Mouse (Mus musculus): ENCODE measurements around the gene Slc6a8. TPM values are rescaled to one million over a fixed set of nuclear protein-coding genes. Genes with fewer than 3 reads are reported as not detected.

The Slc6a8 gene
- polyA plus RNA-seq (2015; fragmentation: Nextera tagmentation; extraction: Ambion mirVana), result 6.0 and 7.1 TPM in 2 replicates

DNA sequence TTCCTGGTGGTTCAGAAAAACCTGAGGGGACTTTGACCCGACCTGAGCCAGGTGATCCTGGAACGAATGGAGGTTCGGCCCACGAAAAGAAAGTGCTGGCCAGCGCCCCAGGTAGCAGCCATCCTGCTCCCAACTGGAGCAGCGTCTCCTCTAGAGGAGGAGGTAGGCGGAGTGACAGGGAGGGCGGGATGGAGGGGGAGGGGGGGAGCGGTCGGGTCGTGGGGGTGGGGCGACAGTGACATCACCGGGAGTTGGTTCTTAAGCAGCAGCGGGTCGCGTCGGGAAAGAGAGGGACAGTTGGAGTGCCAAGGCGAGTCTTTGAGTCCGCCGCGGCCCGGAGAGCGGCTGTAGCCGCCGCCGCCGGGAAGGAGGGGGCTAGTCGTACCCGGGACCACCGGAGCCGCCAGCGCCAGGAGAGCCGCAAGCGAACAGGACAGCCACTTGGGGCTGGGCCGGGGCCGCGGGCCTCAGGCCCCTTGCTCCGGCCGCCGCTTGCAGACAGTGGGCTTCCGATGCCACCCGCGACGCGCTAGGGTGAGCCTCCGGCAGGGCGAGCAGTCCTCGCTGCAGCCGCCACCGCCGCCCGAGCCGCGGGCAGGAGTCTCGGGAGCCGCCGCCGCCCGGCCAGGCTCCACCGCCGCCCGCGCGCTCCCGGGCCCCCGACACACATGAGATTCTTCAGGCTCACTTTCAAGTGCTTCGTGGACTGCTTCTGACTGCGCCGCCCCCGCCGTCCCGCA is at the start of gene Slc6a8:
Gene Slc6a8 (plus strand): TSS at position 272 of the 740 bp plus-strand sequence.
- H3K9me3 ChIP-seq (ENCODE audit: control insufficient read depth, low read length), result no peaks in the 10 kb centered on the region
- ATAC-seq, result peak; percentile 82
- H3K4me3 ChIP-seq (ENCODE audit: low read length), result peak within 1 kb of the TSS; percentile 63
- WGBS, result 19% methylated on average over 18 of the region's 72 CpGs
- peak within 1 kb of the TSS; percentile 76 for H3K27ac ChIP-seq (ENCODE audit: low read depth, low read length)
- H3K4me1 ChIP-seq (ENCODE audit: control insufficient read depth, insufficient read depth, low read depth, low read length), result peaks cover 11% of the 10 kb centered on the region
- peak within 1 kb of the TSS; percentile 74 for H3K4me2 ChIP-seq (ENCODE audit: low read length)
- no peaks in the 10 kb centered on the region for H3K27me3 ChIP-seq (replicated peaks; ENCODE audit: control insufficient read depth, insufficient read depth, low read length)
- H3K9ac ChIP-seq (ENCODE audit: low read depth, low read length), result peak within 1 kb of the TSS; percentile 78
- H3K36me3 ChIP-seq (ENCODE audit: control insufficient read depth, insufficient read depth, low read length), result no peaks in the 10 kb centered on the region

DNA sequence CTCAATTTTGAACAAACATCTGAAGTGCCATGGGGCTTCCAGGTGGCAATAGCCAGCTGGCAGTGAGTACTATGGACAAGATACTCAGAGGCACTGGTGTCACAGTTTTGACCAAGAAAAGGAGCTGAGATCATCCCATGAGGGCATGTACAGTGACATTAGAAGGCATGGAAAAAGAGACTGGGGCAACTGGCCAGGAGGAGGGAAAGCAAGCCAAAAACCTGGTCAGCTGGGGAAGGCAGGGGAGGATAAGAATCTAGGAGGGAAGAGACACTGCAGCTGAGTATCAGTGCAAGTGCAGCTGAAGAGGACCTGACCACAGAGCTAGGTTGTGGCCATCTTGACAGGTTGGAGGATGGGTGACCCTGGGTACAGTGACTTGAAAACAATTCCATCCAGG is 46.0 kb upstream of the Slc6a8 start:
- Histone ChIP-seq H3K36me3 (ENCODE audit: control insufficient read depth, insufficient read depth, low read length) (no peaks in the 10 kb centered on the region), H3K4me1 (ENCODE audit: control insufficient read depth, insufficient read depth, low read depth, low read length) (no peaks in the 10 kb centered on the region), H3K4me2 (ENCODE audit: low read length) (no peak overlapping the region), H3K9me3 (ENCODE audit: control insufficient read depth, low read length) (no peaks in the 10 kb centered on the region), H3K9ac (ENCODE audit: low read depth, low read length) (no peak overlapping the region), H3K4me3 (ENCODE audit: low read length) (no peak overlapping the region), H3K27ac (ENCODE audit: low read depth, low read length) (no peak overlapping the region), H3K27me3 (replicated peaks; ENCODE audit: control insufficient read depth, insufficient read depth, low read length) (no peaks in the 10 kb centered on the region; the same call in 1 of the 2 replicates)
- no peak for ATAC-seq

DNA sequence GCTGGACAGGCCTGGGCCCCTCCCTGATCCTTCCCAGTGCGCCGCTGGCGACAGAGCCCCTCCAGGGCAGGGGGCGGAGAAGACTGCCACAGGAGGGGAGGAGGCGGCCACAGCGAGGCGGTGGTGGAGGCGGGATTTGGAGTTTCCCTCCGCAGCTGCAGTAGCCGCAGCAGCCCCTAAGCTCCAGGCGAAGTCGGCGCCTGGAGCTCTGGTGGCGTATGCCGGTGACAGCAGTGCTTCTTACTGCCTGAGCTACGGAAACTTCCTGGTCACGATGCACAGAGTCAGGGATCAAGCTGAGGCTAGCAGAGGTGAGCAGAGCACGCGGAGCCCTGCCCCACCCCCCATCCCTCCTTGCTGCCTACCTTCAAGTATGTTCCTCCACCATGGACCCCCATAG is 37.5 kb upstream of the Slc6a8 start:
- Histone ChIP-seq H3K9ac (ENCODE audit: low read depth, low read length) (no peak overlapping the region; the same call in 1 of the 2 replicates), H3K4me2 (ENCODE audit: low read length) (peak overlapping the region; percentile 51), H3K27me3 (replicated peaks; ENCODE audit: control insufficient read depth, insufficient read depth, low read length) (peaks cover 37% of the 10 kb centered on the region), H3K9me3 (ENCODE audit: control insufficient read depth, low read length) (no peaks in the 10 kb centered on the region), H3K27ac (ENCODE audit: low read depth, low read length) (no peak overlapping the region), H3K36me3 (ENCODE audit: control insufficient read depth, insufficient read depth, low read length) (no peaks in the 10 kb centered on the region), H3K4me1 (ENCODE audit: control insufficient read depth, insufficient read depth, low read depth, low read length) (peaks cover 7% of the 10 kb centered on the region), H3K4me3 (ENCODE audit: low read length) (peak overlapping the region; percentile 21)
- ATAC-seq, result peak; percentile 26; the same call in 1 of the 2 replicates
- WGBS, result 21% methylated on average over 12 of the region's 19 CpGs

DNA sequence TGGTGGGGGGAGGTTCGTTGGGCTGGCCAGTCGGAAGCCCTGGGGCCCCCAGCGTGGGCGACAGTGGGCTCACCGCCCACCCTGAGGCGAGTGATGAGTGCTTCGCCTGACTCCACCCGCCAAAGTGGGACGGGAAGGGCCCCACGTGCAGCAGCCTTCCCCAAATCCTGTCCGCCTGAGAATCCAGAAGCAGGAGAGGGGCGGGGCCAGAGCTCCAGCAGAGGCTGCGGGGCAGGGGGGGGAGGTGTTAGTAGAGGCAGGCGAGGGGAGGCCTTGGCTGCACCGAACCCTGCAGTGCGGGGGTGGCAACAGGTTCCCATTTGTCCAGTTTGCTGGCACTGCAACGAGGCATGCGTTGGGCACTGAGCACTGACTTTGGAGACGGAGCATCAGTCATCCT is 35.5 kb upstream of the Slc6a8 start:
- H3K9ac ChIP-seq (ENCODE audit: low read depth, low read length), result peak overlapping the region; percentile 38; the same call in 1 of the 2 replicates
- H3K4me3 ChIP-seq (ENCODE audit: low read length), result peak overlapping the region; percentile 42
- 10% methylated on average over 13 of the region's 19 CpGs for WGBS
- H3K27ac ChIP-seq (ENCODE audit: low read depth, low read length), result no peak overlapping the region
- H3K4me2 ChIP-seq (ENCODE audit: low read length), result peak overlapping the region; percentile 80
- H3K27me3 ChIP-seq (replicated peaks; ENCODE audit: control insufficient read depth, insufficient read depth, low read length), result peaks cover 43% of the 10 kb centered on the region
- H3K36me3 ChIP-seq (ENCODE audit: control insufficient read depth, insufficient read depth, low read length), result no peaks in the 10 kb centered on the region
- ATAC-seq, result no peak
- H3K4me1 ChIP-seq (ENCODE audit: control insufficient read depth, insufficient read depth, low read depth, low read length), result peaks cover 7% of the 10 kb centered on the region
- no peaks in the 10 kb centered on the region for H3K9me3 ChIP-seq (ENCODE audit: control insufficient read depth, low read length)

DNA sequence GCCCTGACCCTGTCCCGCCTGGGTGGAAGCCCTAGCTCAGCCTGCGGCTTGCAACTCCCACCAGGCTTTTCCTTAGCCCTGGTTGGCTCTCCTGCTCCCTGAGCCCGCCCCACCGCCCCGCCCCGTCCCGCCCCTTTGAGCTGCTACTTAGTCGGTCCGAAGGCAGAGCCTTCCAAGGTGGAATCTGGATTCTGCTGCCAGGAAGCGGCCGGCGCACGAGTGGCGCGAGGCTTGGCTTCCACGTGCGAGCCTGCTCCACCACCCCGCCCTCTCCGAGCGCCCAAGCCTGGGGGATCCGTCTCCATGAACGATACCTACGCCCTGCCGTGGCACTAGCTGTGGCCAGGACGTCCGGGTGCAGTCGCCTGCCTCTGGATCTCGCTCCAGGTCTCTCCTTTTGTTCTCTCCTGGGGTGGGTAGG is 33.7 kb upstream of the Slc6a8 start, which contains the start of gene Dusp9:
Gene Dusp9 (plus strand): TSS at position 165 of the 421 bp plus-strand sequence.
- 21% methylated on average over 27 of the region's 28 CpGs for WGBS
- H3K4me2 ChIP-seq (ENCODE audit: low read length), result peak within 1 kb of the TSS; percentile 53
- peaks cover 7% of the 10 kb centered on the region for H3K4me1 ChIP-seq (ENCODE audit: control insufficient read depth, insufficient read depth, low read depth, low read length)
- no peaks in the 10 kb centered on the region for H3K36me3 ChIP-seq (ENCODE audit: control insufficient read depth, insufficient read depth, low read length)
- no peak within 1 kb of the TSS for H3K27ac ChIP-seq (ENCODE audit: low read depth, low read length)
- H3K27me3 ChIP-seq (replicated peaks; ENCODE audit: control insufficient read depth, insufficient read depth, low read length), result peaks cover 43% of the 10 kb centered on the region
- 0 out of 2 replicates have a peak within 1 kb of the TSS, but pooled peaks have one; percentile 11 for H3K9ac ChIP-seq (ENCODE audit: low read depth, low read length)
- peak within 1 kb of the TSS; percentile 29 for H3K4me3 ChIP-seq (ENCODE audit: low read length)
- no peaks in the 10 kb centered on the region for H3K9me3 ChIP-seq (ENCODE audit: control insufficient read depth, low read length)
- peak; percentile 76 for ATAC-seq

DNA sequence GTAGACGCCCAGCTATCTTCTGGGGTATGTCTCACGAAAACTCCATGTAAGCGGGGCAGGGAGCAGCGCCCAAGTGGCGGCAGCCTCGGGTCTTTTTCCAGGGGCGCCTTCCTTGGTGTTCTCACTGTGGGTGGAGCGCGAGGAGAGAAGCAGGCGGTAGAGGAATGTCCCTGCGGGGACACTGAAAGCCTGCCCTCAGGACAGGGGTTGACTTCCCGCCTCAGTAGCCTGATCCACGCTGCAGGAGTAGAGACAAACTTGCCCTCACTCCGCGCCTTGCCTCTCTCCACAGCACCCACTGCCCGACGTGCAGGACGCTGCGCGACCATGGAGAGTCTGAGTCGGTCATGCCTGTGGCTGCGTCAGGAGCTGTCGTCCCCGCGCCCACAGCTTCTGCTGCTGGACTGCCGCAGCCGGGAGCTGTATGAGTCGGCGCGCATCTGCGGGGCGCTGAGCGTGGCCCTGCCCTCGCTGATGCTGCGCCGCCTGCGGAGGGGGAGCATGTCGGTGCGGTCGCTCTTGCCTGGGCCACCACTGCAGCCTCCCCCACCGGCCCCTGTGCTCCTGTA is 33.0 kb upstream of the Slc6a8 start:
- Histone ChIP-seq H3K27me3 (replicated peaks; ENCODE audit: control insufficient read depth, insufficient read depth, low read length) (peaks cover 42% of the 10 kb centered on the region), H3K4me1 (ENCODE audit: control insufficient read depth, insufficient read depth, low read depth, low read length) (peaks cover 7% of the 10 kb centered on the region), H3K4me3 (ENCODE audit: low read length) (peak overlapping the region; percentile 7), H3K9me3 (ENCODE audit: control insufficient read depth, low read length) (no peaks in the 10 kb centered on the region), H3K9ac (ENCODE audit: low read depth, low read length) (no peak overlapping the region), H3K36me3 (ENCODE audit: control insufficient read depth, insufficient read depth, low read length) (no peaks in the 10 kb centered on the region), H3K27ac (ENCODE audit: low read depth, low read length) (no peak overlapping the region), H3K4me2 (ENCODE audit: low read length) (peak overlapping the region; percentile 53)
- ATAC-seq, result no peak
- 19% methylated on average over 34 of the region's 41 CpGs for WGBS

DNA sequence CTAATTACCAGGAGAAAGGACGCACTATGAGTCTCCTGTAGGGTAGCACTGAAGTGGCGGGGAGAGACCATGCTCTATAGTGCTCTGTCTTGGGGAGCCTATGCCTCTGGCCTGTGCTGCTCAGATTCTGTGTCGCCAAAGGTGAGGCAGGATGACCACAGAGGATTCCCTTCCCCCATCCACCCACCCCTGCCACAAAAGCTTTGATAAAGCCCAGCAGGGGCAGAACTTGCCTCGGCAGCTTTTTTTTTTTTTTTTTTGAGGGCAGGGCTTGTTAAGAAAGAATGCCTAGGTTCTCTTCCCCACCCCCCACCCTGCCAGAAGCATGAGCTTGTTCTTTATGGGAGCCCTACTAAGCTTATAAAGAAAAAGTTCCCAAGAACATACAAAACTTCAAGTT is 27.8 kb upstream of the Slc6a8 start:
- no peaks in the 10 kb centered on the region for H3K36me3 ChIP-seq (ENCODE audit: control insufficient read depth, insufficient read depth, low read length)
- no peak overlapping the region for H3K9ac ChIP-seq (ENCODE audit: low read depth, low read length)
- 25% methylated on average over 4 of the region's 4 CpGs for WGBS
- H3K27ac ChIP-seq (ENCODE audit: low read depth, low read length), result no peak overlapping the region
- H3K9me3 ChIP-seq (ENCODE audit: control insufficient read depth, low read length), result no peaks in the 10 kb centered on the region
- ATAC-seq, result no peak
- H3K27me3 ChIP-seq (replicated peaks; ENCODE audit: control insufficient read depth, insufficient read depth, low read length), result peaks cover 7% of the 10 kb centered on the region; the same call in 1 of the 2 replicates
- no peaks in the 10 kb centered on the region for H3K4me1 ChIP-seq (ENCODE audit: control insufficient read depth, insufficient read depth, low read depth, low read length)
- H3K4me2 ChIP-seq (ENCODE audit: low read length), result no peak overlapping the region
- no peak overlapping the region for H3K4me3 ChIP-seq (ENCODE audit: low read length)

DNA sequence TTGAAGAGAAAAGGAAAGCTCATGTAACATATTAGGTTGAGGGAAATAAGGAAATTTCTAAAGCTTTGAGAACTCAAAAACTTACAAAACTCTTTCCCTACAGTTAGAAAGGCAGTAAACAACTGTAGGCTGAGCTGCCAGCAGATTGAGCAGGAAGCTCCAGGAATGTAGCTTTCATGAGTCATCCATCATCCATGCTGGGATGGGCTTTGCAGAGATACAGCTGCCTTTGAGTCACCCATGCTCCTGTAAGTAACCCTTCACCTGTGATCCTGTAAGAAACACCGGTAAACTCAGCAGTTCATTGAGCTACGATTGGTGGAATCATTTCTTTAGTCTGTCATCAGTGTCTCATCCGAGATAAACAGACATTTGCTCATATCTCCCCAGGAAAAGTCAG is 22.1 kb upstream of the Slc6a8 start:
- no peak overlapping the region for H3K4me2 ChIP-seq (ENCODE audit: low read length)
- 73% methylated on average over 3 of the region's 3 CpGs for WGBS
- no peaks in the 10 kb centered on the region for H3K4me1 ChIP-seq (ENCODE audit: control insufficient read depth, insufficient read depth, low read depth, low read length)
- no peak overlapping the region for H3K4me3 ChIP-seq (ENCODE audit: low read length)
- no peaks in the 10 kb centered on the region for H3K27me3 ChIP-seq (replicated peaks; ENCODE audit: control insufficient read depth, insufficient read depth, low read length)
- no peaks in the 10 kb centered on the region for H3K9me3 ChIP-seq (ENCODE audit: control insufficient read depth, low read length)
- H3K9ac ChIP-seq (ENCODE audit: low read depth, low read length), result no peak overlapping the region
- no peak overlapping the region for H3K27ac ChIP-seq (ENCODE audit: low read depth, low read length)
- no peak for ATAC-seq
- no peaks in the 10 kb centered on the region for H3K36me3 ChIP-seq (ENCODE audit: control insufficient read depth, insufficient read depth, low read length)

DNA sequence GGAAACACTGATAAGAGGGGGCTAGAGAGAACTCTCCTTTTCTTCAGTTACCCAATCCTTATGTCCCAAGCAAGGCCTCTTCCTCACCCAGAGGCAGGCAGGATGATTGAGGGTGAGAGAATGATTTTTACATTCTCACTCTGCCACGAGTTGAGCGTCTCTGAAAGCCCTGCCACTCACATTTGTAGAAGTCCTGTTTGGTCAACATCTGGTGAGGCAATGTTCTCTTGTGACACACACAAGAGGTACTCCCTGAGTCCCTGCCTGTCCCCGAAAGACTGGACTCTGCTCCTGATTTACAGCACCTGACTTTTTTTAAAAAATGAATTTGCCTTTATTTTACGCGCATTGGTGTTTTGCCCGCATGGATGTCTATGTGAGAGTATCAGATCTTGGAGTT is 19.6 kb upstream of the Slc6a8 start:
- Histone ChIP-seq H3K27ac (ENCODE audit: low read depth, low read length) (no peak overlapping the region), H3K4me3 (ENCODE audit: low read length) (no peak overlapping the region), H3K36me3 (ENCODE audit: control insufficient read depth, insufficient read depth, low read length) (no peaks in the 10 kb centered on the region), H3K27me3 (replicated peaks; ENCODE audit: control insufficient read depth, insufficient read depth, low read length) (no peaks in the 10 kb centered on the region), H3K4me1 (ENCODE audit: control insufficient read depth, insufficient read depth, low read depth, low read length) (no peaks in the 10 kb centered on the region), H3K9me3 (ENCODE audit: control insufficient read depth, low read length) (no peaks in the 10 kb centered on the region), H3K9ac (ENCODE audit: low read depth, low read length) (no peak overlapping the region), H3K4me2 (ENCODE audit: low read length) (no peak overlapping the region)
- no peak for ATAC-seq
- 88% methylated on average over 6 of the region's 6 CpGs for WGBS

All from hindbrain, embryonic 16.5 days (tissue).